Mouse (Mus musculus): Measurements from ENCODE around the gene 2610301B20Rik. TPM values are rescaled to one million over a fixed set of nuclear protein-coding genes. Genes with fewer than 3 reads are reported as not detected.

The 2610301B20Rik gene
- total RNA-seq (2023) = 5.4 TPM

GRCm38 (mm10) chr4:10873920-10874665, at the start of gene 2610301B20Rik:
Gene 2610301B20Rik (plus strand): TSS chr4:10874498.

